Comparison of ENCODE assay signal across 8 mouse cellular contexts in the genomic region with DNA sequence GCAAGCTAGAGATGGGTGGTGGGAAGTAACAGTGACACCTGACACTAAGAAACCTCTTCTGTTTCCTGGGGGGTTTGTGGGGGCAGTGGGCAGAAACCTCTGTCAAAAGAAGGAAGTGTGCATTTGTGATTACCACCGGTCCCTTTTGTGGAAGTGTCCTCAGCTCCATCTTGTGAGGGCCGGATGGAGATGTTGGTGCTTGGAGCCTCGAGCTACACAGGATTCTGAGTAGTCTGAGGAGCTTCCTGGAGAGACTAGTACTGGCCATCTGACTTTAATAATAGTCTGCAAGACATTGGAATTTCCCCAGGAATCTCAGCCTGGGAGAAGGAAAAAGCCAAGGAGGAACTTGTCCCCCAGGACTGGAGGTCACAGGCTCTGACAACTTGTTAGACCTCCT. TPM values are rescaled to one million over a fixed set of nuclear protein-coding genes. Genes with fewer than 3 reads are reported as not detected.
DNase-seq lines count a peak whose midpoint lies in the region; ATAC-seq lines count a peak whose summit lies in the region.

No protein-coding gene starts in this region.

- H3K36me3 ChIP-seq in forebrain, embryonic 10.5 days (replicated peaks) = no peaks in the 10 kb centered on the region
- no peaks in the 10 kb centered on the region for H3K36me3 ChIP-seq in forebrain, embryonic 14.5 days (ENCODE audit: control insufficient read depth, insufficient read depth, low read length)
- H3K36me3 ChIP-seq in liver, embryonic 12.5 days = no peaks in the 10 kb centered on the region

- 0 out of 2 replicates have a peak, but pooled peaks cover 6% of the 10 kb centered on the region for H3K27me3 ChIP-seq in forebrain, embryonic 10.5 days (ENCODE audit: poor library complexity, severe bottlenecking)
- no peaks in the 10 kb centered on the region for H3K27me3 ChIP-seq in forebrain, embryonic 14.5 days (replicated peaks; ENCODE audit: control insufficient read depth, insufficient read depth, low read length)
- peaks cover 11% of the 10 kb centered on the region; the same call in 1 of the 2 replicates for H3K27me3 ChIP-seq in liver, embryonic 12.5 days (replicated peaks)

- no peak overlapping the region for H3K9ac ChIP-seq in forebrain, embryonic 14.5 days (ENCODE audit: low read length)
- H3K9ac ChIP-seq in liver, embryonic 12.5 days = 0 out of 2 replicates have a peak overlapping the region, but pooled peaks have one; percentile 36

- H3K27ac ChIP-seq in forebrain, embryonic 10.5 days = peak overlapping the region; percentile 76
- H3K27ac ChIP-seq in forebrain, embryonic 14.5 days (ENCODE audit: low read depth, low read length) = no peak overlapping the region
- H3K27ac ChIP-seq in liver, embryonic 12.5 days = peak overlapping the region; percentile 80

- ATAC-seq in forebrain, embryonic 14.5 days = no peak
- no peak for ATAC-seq in liver, embryonic 12.5 days

- H3K9me3 ChIP-seq in forebrain, embryonic 10.5 days = no peaks in the 10 kb centered on the region
- H3K9me3 ChIP-seq in forebrain, embryonic 14.5 days (replicated peaks; ENCODE audit: control insufficient read depth, low read length) = no peaks in the 10 kb centered on the region
- H3K9me3 ChIP-seq in liver, embryonic 12.5 days (replicated peaks) = no peaks in the 10 kb centered on the region

- DNase-seq in forebrain, embryonic 10.5 days (ENCODE audit: extremely low spot score, low spot score) = no peak
- no peak for DNase-seq in forebrain, embryonic 14.5 days (ENCODE audit: low spot score)
- DNase-seq in spleen, postnatal 36 days (ENCODE audit: low spot score in 2 of 2) = peak; percentile 77 to 86
- DNase-seq in spleen, adult 12 weeks (ENCODE audit: low spot score) = no peak
- peak; percentile 37 for DNase-seq in thymus, postnatal 4 days
- DNase-seq in layer of hippocampus, postnatal 36 days = no peak
- no peak for DNase-seq in adrenal gland, adult 8-10 months

- WGBS in forebrain, embryonic 10.5 days = 42% methylated on average over 3 of the region's 3 CpGs
- WGBS in forebrain, embryonic 14.5 days = 62% methylated on average over 3 of the region's 3 CpGs
- 32% methylated on average over 3 of the region's 3 CpGs for WGBS in liver, embryonic 12.5 days (ENCODE audit: insufficient replicate concordance)

- H3K4me3 ChIP-seq in forebrain, embryonic 10.5 days = no peak overlapping the region
- H3K4me3 ChIP-seq in forebrain, embryonic 14.5 days (ENCODE audit: low read depth, low read length) = no peak overlapping the region
- 0 out of 2 replicates have a peak overlapping the region, but pooled peaks have one; percentile 41 for H3K4me3 ChIP-seq in liver, embryonic 12.5 days

- peaks cover 86% of the 10 kb centered on the region for H3K4me1 ChIP-seq in forebrain, embryonic 10.5 days
- peaks cover 43% of the 10 kb centered on the region for H3K4me1 ChIP-seq in forebrain, embryonic 14.5 days (ENCODE audit: control insufficient read depth, insufficient read depth, low read length)
- H3K4me1 ChIP-seq in liver, embryonic 12.5 days = peaks cover 88% of the 10 kb centered on the region

- no peak overlapping the region for H3K4me2 ChIP-seq in forebrain, embryonic 14.5 days (ENCODE audit: low read length)
- peak overlapping the region; percentile 73 for H3K4me2 ChIP-seq in liver, embryonic 12.5 days

RNA-seq across cellular contexts. Expression of gene Abcg1, which starts 17.2 kb away (rescaled TPM):
- polyA plus RNA-seq in forebrain, embryonic 10.5 days (2016; fragmentation: Nextera tagmentation; extraction: Ambion mirVana) = 6.7 and 7.9 TPM in 2 replicates
- 16.8 and 19.7 TPM in 2 replicates for polyA plus RNA-seq in forebrain, embryonic 14.5 days (2014; fragmentation: Nextera tagmentation; extraction: Ambion mirVana)
- polyA plus RNA-seq in liver, embryonic 12.5 days (2016; fragmentation: Nextera tagmentation; extraction: Ambion mirVana) = 5.4 and 5.5 TPM in 2 replicates
- 10 to 100 TPM; 69.6 to 73.1 TPM for total RNA-seq in layer of hippocampus, postnatal 36 days (2021)
- total RNA-seq in adrenal gland, adult 8-10 months (2022) = 10 to 100 TPM; 11.7 to 28.2 (median 16.2) TPM

RNA-seq across cellular contexts. Expression of gene Tff3, which starts 54.8 kb away (rescaled TPM):
- polyA plus RNA-seq in forebrain, embryonic 10.5 days (2016; fragmentation: Nextera tagmentation; extraction: Ambion mirVana) = 0.64 and 0.71 TPM in 2 replicates
- polyA plus RNA-seq in forebrain, embryonic 14.5 days (2014; fragmentation: Nextera tagmentation; extraction: Ambion mirVana) = 0.51 and 1.6 TPM in 2 replicates
- 2.2 and 2.3 TPM in 2 replicates for polyA plus RNA-seq in liver, embryonic 12.5 days (2016; fragmentation: Nextera tagmentation; extraction: Ambion mirVana)
- not detected for total RNA-seq in layer of hippocampus, postnatal 36 days (2021)
- total RNA-seq in adrenal gland, adult 8-10 months (2022) = not detected

Comparison
In these comparisons a context has a peak if more than half of its experiments do, and no peak if none do; other contexts are left out.
1. DNase-seq: peak in spleen, postnatal 36 days (2 of 2) and thymus, postnatal 4 days (single experiment); none in forebrain, embryonic 10.5 days (single experiment), forebrain, embryonic 14.5 days (single experiment), spleen, adult 12 weeks (single experiment), layer of hippocampus, postnatal 36 days (0 of 2) and adrenal gland, adult 8-10 months (single experiment).